Mouse (Mus musculus) left cerebral cortex, adult 11 months (tissue): ENCODE results near the gene Snapc2.
"Not testable (repeated sequence)": the region's sequence is repeated elsewhere in the genome, so short reads cannot be mapped to it uniquely, and the experiment has no call there.

ENCODE experiments used
- DNase-seq: peaks from one replicate; pipeline ENCODE4 v3.0.0; 2022; ENCODE audit warnings: low spot score

Gene Snapc2

DNA sequence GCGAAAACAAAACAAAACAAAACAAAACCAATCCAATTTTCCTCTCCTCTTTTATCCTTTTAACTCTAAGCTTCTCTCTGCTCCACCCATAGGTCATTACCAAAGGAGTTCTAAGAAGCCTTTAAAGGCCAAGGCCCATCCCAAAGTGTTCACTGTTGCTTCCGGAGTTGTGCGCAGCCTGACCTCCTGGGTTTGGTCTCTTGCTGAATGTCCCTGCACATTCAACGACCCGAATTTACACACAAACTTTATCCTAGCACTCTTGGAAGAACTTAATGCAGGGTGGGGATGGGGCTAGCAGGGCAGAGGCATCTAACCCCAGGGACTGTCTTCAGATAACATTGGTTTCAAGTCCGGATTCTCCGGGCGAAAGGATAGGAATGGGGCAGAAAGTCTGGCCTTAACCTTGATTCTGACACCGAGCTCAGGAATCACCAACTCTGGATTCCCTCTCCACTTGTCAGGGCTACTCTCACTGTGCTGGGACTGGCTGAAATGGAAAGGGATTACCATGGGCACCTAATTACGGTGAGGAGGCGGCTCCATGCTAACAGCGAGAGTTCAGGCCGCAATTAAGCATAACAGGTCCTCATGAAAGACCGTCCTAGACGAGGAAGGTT, 15.0 kb upstream of the Snapc2 start:
- no peak for DNase-seq

DNA sequence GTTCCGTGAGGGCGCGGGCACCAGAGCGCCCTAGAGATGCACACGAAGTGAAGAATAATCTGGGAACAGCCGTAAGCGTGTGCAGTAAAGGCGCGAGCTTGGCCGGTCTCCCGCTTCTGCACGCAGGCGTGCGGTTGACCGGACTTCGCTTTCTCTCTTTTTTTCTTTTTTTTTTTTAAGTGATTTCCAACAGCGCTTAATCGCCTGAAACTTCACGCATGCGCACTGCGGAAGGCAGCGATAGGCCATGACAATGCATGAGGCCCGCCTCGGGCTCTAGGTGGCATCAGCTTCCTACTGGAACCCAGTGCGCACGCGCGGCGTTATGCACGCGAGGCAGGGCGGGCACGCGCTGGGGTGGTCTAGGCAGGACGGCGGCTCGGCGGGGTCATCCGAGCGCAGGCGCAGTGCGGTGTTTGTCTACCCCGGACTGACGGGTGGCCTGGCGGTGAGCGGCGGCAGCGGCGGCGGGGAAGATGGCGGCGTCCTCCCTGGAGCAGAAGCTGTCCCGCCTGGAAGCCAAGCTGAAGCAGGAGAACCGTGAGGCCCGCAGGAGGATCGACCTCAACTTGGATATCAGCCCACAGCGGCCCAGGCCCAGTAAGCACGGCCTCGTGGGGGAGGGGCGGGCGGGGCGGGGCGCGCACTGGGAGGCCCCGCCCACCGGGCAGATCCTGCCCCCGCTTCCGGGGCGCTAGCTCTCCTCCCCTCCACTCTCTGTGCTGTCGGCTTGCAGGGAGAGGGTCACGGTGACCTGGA, 14.3 kb upstream of the Snapc2 start, which contains the start of the genes Map2k7 and Gm49320:
Map2k7 (plus strand) TSS at position 307 of the 759 bp plus-strand sequence.
Gm49320 (plus strand) TSS at position 432 of the 759 bp plus-strand sequence.
- DNase-seq = peak; percentile 100

DNA sequence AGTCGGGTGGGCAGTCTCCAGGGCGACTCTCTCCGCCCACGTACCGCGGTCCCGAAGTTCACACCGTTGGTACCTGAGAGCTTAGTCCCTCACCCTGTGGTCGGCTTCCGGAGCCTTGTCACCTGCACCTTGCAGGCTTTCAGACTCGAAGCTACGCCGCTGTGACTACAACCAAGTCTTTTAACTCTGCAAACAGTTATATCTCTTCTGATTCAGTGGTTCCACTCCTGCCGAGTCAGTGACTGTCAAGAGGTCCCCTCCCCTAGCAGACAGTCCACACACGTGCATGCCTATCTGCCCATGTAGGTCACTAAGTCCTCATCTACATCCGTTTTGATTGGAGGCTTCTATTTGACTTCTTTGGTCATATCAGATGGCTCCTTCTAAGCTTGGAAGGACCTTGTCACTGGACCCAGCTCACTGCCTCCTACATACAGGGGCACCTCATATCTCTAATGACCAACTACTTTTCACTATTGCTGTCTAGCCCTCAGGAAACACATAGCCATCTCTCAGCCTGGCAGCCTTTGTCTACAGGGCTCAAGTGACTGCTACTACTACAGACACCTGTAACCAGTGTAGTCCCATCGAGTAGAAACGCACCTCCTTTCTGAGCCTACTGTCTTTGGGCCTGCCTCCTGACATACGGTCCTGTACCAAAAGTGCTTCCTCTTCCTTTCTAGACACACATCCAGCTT, 13.5 kb upstream of the Snapc2 start:
- DNase-seq = no peak

DNA sequence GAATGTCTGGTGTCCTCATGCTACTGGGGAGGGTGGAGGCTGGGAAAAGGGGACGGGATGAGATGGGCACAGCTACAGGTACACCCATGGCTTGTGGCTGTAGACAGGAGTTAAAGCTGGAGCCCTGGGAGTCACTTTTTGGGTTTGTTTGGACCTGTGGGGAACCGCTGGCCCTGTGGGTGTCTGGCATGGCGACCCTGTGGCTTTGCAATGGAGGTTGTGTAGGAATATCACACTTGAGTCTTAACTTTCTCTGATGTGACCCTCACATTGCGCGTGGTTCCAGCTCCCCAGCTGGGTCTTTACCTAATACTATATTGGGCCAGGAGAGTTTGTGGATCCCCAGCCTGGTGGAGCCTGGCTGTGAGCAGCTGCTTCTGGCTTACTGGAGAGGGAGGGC, 7.8 kb upstream of the Snapc2 start:
- no peak for DNase-seq

DNA sequence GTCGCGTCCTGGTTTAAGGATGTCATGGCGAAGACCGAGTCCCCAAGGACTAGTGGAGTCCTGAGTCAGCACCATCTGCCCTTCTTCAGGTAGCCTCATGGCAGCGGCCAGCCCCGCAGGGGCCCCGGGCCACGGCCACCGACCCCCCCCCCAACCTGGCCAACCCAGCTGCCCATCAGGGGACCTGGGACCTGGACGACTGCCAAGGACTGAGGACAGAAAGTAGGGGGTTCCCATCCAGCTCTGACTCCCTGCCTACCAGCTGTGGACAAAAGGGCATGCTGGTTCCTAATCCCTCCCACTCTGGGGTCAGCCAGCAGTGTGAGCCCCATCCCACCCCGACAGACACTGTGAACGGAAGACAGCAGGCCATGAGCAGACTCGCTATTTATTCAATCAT, 7.1 kb upstream of the Snapc2 start:
- DNase-seq = no peak

DNA sequence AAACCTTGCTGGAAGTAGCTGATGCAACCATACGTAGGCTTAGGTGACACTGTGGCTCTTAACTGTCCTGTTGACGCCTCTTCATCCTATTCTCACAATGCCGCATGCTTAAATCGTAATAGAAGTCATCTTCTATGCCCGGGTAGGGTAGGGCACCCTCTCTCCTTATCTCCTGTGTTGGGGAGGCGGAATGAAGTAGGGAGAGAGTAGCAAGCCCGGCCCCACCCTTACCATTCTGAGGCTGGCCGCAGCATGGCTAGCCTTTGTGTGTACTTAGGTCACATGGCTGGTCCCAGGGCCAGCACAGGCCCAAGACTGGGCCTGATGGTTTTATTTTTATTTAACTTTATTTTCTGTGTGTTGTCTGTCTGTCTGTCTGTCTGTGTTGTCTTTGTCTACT, 5.6 kb upstream of the Snapc2 start:
- DNase-seq = no peak

DNA sequence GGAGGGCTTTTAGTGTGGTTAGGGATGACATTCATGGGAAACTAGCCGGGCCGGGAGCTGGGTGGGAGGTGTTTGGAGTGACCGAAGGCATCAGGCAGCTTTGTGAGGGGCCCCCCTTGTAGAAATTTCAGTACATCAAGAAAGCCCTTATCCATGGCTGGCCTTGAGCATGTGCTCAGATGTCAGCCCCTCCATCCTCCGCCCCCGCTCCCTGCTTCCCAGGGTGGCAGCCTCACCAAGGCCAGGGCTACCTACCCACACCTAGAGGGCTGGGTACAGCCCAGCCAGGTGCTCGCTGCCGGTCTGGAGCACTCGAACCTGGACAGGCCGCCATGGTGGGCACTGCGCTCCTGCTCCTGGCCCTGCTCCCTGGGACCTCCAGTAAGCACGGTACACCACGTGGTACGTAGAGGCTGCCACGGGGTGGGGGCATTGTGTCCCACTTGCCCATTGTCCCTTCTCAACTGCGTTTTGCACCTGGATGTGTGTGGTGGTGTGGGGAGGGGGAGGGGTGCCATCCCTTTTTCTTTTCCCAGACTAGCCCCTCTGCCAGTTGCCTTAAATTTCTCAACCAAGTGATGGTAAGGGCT, 4.8 kb upstream of the Snapc2 start, which contains the start of gene Tgfbr3l:
Tgfbr3l (plus strand) TSS at position 264 of the 590 bp plus-strand sequence.
- no peak for DNase-seq

DNA sequence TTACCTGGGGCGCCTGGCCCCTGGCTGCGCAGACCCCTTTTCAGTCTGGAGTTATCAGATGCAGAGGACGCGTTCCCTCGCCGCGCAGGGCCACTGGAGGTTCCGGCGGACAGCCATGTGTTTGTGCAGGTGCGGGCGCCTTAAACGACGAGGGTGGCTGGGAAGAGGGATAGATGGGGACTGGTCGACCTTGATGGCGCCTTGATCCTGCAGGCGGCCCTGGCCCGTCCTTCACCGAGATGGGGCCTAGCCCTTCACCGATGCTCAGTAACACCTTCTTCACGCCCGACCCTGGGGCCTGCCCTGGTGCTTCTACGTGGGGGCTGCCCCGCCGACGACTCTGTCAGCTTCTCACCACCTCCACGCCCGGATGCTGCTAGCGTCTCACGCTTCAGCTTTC, 3.7 kb upstream of the Snapc2 start:
- no peak for DNase-seq

DNA sequence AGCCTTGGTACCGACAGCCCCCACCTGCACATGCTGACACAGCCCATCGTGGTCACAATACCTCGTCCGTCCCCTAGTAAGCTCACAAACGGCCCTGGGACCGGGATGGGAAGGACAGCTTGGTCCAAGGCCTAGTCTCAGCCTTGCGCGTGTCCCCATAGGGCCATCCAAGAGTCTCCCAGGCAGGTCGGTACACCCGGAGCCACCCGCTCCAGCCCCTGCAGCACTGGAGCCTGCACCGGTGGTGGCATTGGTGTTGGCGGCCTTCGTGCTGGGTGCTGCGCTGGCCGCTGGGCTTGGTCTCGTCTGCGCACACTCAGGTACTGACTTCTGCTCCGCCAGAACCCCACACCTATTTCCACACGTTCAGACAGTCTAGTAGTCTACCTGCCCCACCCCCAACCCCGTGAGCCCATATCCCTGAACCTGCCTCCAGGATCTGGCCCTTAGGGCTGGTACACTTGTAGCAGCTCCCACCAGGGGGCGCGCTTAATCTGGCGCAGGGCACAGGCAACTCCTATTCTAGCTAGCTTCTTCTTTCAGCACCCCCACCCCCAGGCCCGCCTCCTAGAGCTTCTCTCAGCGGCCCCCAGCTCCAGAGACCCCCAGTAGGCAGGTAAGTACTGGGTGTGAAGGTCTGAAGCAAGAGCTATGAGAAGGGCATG, 2.4 kb upstream of the Snapc2 start:
- peak; percentile 70 for DNase-seq

DNA sequence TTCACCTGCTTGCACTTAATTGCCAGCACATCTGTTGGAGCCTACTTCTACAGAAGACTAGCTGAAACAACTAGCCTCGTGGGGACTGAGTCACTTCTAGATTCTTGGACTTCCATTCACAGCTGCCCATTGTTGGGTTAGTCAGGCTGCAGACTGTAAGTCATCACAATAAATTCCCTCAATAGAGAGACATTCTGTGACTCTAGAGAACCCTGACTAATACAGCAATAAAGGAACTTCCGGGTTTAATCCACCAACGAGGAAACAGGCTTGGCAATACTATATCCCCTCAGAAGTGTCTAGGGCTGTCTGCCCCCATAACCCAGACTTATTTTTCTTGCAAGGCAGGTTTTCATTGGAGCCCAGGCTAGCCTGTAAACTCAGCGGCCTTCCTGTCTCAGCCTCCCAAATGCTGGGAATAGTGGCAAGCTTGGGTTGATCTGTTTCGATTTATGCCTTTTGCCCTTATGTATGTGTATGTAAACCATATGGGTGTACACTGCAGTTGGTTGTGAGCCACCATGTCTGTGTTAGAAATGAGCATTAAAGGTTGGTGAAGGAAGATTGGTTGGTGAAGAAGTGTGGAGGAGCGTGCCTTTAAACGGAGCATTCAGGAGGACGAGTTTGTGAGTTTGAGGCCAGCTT, 642 bp upstream of the Snapc2 start:
- DNase-seq = no peak

DNA sequence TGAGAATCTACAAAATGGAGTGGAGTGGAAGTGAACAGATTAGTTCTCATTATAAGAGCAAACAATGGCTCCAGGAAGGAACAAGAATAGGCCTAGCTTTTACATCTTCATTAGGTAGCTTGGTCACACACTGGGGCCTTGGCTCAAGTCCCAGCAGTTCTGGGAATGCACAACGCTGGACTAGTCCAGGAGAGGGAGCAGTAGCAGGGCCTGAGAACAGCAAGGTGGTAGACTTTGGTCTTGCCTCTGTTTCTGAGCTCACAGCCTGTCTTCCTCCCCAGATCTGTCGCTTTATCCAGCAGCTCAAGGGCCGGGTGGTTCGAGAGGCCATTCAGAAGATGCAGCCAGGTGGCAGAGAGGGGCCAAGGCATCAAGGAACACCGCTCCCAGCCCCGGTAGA, 1.1 kb downstream of the Snapc2 start:
- DNase-seq = no peak

DNA sequence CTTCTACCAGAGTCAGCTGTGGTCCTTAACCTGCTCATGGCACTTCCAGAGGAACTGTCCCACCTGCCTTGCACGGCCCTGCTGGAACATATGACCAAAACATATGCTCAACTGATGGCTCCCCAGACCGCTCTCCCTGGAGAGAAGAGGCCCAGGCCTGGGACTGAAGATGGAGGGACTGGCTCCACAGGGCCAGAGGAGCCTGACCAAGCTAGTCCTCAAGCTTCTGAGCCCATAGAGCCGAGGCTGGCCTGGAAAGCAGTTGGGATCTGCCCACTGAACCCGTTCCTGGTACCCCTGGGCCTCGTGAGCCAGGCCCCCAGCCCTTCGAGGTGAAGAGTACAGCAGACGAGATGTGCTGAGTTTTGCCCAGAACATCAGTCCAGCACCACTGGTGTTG, 2.6 kb downstream of the Snapc2 start:
- not testable (repeated sequence) for DNase-seq

DNA sequence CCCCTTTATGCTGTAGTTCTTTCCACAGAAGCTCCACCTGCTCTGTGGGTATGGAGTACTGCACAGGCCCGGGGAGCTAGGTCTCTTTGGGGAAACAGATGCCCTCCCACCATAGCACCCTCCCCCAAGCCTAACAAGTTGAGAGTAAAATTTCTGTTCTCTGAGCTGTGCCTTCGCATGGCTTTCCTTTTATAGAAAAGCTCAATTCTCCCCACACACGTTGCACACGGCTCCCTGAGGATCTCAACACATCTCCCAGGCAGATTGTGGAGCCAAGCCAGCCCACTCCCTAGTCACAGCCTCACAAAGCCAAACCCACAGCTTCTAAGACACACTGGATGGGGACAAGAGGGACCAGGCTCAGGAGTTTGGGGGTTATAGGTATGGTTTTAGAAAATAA, 4.0 kb downstream of the Snapc2 start:
- peak; percentile 81 for DNase-seq

DNA sequence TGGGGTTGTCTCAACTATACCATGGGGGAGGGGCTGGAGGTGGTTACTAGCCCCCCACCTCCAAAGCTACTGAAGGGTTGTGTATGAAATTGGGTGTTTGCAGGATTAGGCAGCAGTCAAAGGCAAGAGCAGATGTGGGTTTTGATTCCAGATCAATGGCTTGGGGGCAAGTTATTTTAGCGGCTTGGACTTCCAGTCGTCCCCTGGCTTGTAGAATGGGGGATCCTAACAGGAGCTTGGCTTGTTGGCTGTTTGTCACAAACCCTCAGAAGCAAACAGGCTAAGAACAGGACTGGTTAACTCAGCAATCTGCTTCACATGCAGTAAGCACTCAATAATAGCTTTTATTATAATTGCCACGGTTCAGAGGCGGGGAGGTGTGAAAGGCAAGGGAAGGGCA, 4.5 kb downstream of the Snapc2 start:
- no peak for DNase-seq

DNA sequence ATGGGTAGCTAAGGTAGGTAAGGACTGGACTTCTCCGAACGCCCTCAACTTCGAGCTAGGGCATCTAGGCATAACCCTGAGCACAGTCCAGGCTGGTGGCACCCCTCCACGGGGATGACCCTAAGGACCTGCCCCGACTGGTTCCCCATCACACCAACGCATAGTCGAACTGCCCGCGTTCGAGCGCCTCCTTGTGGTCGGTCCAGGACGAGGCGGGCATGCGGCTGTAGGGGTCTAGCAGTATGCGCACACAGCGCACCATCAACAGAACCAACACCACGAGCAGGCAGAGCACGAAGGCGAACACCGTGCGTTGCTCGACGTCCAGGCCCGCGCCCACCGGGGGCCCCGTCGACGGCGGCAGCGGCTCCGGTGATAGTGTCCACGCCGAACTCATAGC, 5.4 kb downstream of the Snapc2 start:
- no peak for DNase-seq

DNA sequence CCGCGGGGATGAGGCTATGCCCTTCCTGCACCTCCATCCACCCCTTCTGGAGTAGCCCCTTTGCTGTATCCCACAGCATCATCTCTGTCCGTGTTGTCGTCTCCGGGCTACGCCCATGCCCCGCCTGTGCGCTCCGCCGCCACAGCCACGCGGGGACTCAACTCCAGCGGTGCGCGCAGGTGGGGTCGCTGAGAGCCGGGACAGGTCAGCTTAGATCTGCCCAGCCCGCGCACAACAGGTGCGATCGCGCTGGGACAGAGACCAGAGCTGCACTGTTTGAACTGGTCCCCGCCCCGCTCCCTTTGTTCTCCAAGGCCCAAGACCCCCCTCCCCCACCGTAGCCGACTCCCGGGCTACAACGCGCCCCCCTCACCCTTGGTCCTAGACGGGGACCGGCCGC, 5.8 kb downstream of the Snapc2 start:
- DNase-seq = no peak

DNA sequence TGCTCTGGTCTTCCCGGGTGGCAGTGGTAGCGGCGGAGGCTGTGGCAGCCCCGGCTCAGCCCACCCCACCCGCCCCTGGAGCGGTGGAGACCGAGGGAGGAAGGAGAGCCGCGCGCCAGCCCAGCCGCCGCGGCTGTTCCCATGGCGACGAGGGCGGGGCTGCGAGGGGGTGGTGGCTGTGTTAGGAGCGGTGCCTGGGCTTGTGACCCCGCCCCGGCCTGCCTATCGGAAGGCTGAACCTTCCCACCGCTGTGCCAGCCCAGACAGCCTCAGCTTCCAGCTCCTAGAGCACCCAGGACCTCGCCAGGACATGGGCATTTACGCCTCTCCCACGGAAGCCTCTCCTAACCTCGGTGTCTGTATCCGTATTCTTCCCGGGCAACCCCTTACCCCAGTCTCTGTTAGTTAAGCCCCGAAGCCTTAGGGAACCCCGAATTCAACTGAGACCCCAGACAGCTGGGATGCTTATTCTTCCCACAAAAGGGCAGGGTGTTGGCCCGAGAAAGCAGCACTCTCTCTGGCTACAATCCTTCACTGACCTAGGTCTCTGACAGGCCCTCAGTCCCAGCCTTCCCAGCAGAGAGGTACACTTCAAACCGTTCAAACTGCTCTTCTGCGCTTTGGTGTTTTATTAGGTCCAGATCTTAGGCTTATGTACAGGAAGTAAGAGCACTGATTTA, 6.4 kb downstream of the Snapc2 start, which contains the start of gene Ctxn1:
Ctxn1 (minus strand) TSS at position 150 of the 680 bp plus-strand sequence.
- peak; percentile 90 for DNase-seq

DNA sequence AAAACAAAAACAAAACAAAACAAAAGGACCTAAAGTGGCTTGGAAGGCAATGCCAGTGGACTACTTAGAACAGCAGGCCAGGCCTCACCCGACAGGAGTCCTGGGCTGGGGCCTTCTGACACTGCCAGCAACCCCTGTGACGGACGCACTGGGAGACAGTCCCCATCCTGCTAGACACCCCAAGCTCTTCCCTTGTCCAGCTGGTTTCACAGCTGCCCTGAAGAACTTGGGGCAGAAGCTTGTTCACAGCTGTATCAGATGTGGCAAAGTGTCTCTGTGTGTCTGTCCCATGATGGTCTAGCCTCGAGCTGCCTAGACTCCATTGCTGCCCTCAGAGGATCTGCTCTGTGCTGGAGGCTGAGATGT, 6.9 kb downstream of the Snapc2 start:
- no peak for DNase-seq

DNA sequence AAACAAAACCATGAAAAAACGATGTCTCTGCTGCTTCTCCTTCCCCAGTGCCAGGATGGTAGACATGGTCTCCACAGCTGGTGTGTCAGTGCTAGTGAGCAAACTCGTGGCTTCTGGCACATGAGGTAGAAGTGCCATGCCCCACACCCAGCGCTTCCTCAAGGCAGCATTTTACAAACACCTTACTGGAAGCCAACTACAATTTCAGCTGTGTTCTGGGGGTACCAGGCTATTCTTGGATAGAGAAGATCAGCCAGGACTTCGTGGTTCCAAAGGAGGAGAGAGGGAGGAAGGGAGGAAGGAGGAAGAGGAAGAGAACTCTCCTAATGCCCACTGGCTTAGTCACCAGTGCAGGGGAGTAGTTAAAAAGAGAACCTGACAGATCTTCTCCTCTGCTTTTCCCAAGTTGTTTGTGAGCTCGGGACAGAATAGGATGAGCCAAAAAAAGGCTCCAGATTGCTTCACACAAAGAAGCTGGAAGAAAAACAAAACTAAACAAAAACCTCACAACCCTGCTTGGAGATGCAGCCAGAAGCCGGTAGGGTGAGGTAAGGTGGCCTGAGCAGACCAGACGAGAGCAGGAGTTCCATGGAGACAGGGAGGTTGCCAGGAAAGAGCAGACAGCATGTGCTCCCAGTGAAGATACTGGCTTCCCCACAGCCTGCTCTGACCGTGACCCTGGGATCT, 10.4 kb downstream of the Snapc2 start:
- no peak for DNase-seq

DNA sequence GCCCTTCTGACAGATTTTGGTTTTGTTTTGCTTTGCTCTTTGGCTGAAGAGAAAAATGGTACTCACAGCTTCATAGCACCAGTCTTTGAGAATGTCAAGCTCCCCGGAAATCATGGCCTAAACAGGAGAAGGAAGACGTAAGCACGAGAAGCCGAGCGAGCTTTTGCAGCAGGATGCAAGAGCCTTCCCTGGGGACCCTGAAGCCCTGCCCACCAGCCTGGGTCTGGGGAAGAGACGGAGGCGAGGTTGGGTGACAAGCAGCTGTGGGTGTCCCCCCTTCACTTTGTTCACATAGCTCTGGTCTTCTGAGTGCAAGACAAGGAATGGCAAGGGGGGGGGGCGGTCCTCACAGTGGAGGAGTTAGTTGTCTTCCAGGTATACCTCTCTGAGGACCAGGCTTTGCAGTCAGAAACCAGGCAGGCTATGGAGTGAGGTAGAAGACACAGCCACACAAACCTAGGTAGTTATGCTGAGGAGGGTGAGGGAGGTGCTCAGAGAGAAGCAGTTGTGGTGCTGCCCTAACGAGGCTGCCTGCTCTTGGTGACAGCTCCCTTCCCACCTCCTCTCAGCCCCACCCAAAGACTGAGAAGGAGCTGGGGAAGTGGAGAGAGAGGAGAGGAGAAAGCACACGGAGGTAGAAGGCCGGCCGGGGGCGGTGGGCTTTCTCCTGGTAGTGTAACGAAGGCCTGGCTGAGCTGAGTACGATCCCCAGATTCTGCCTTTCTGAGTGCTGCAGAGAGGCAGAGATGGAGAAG, 12.5 kb downstream of the Snapc2 start:
- DNase-seq = no peak
